Mouse (Mus musculus) spleen, adult 2 months (tissue): ENCODE data around the gene Upb1.

Source experiments
- CTCF ChIP-seq: fragments of 200-500 bp; IDR thresholded peaks from 2 replicates; pipeline ENCODE4 v1.5.1; 2011; ENCODE audit warnings: mild to moderate bottlenecking, inconsistent platforms; ENCODE audit not compliant: insufficient read depth, insufficient read length, insufficient replicate concordance; ENCODE audit errors: extremely low read depth
- POLR2A ChIP-seq: fragments of 200-500 bp; IDR thresholded peaks from 2 replicates; pipeline ENCODE4 v1.6.1; 2011; ENCODE audit warnings: low read depth, low read length, inconsistent platforms

DNA sequence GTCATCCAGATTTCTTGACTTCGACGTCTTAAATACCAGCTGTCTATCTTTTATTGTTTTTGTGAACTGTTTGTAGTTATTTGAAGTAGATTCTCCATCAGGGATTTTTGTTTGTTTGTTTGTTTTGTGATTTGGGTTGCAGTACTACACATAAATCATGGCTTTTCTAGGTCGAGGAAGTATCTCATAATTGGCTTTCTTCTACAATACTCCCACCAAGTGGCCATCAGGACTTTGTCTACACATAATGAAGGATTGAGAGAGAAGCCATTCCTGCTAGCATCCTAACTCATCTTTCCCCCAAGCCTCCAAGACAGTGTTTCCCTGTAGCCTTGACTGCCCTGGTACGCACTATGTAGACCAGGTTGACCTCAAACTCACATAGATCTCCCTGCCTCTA, 10.1 kb upstream of the Upb1 start:
- TF ChIP-seq POLR2A (no peak), CTCF (no peak)
